Comparison of ENCODE assay signal across 9 mouse cellular contexts in the genomic region with DNA sequence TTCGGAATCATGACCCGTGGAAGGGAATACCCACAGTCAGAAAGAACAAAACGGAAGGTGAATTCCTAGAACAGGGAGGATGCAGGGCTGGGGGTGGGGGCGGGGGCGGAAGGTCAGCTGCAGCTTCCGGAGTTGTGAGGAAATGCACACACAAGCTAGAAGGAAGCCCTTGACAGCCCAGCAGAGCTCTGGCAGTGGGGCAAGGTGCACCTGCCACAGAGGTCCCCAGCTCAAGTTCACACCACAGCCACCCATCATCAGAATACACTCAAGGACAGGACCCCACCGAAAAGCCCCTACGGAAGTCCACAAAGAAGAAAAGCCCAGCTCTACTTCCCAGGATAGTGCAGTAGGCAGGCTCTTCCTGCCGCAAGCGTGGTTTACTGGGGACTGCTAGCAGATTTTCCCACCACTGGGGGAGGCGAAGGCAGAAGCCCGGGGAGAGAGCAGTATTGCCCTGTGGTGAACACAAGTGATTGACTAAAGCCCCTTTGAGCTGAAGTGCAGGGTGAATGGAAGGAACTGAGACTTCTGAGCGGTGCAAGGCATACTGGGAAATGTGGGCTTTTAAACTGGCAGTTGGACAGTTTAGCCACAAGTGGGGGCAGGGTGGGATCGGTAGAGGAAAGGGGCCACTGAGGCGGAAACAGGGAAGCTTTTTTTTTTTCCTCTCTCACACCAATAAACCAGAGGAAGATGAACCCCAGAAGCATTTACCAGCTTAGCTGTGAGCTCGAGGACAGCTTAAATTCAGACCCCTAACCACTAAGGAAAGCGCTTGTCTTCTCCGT. TPM values are rescaled to one million over a fixed set of nuclear protein-coding genes. Genes with fewer than 3 reads are reported as not detected.
A peak's percentile ranks its signal among the peaks of the same experiment; 100 is the strongest.
DNase-seq lines count a peak whose midpoint lies in the region; TF ChIP-seq lines count a peak whose summit lies in the region.
"Had no signal": no experiment of that assay in that cellular context is flagged by ENCODE, and none has a peak within 500 bp of the region (broad histone marks: within the 10 kb centered on the region; RNA-seq: fewer than 3 reads in every experiment).

No protein-coding gene starts in this region.

- TF ChIP-seq POLR2A in lung, adult 2 months (IDR thresholded peaks at IDR 0.05; ENCODE audit: borderline replicate concordance, extremely low read depth, low read depth, low read length): peak; percentile 37; the same call in 1 of the 2 replicates
- TF ChIP-seq POLR2A in spleen, adult 2 months (IDR thresholded peaks at IDR 0.05; ENCODE audit: low read depth, low read length): peak; percentile 76

- 33% methylated on average over 18 of the region's 18 CpGs for WGBS in lung, adult 2 months
- WGBS in spleen, adult 2 months: 5% methylated on average over 18 of the region's 18 CpGs

- H3K4me1 ChIP-seq in lung, adult 2 months (ENCODE audit: control insufficient read depth, insufficient read depth, low read length): no peaks in the 10 kb centered on the region; the same call in 1 of the 2 replicates
- H3K4me1 ChIP-seq in spleen, adult 2 months (ENCODE audit: control insufficient read depth, insufficient read depth, insufficient read length): peaks cover 14% of the 10 kb centered on the region

- intact Hi-C loops in heart, postnatal 10 days (cut with DNase I): no loop called here

- no peak for TF ChIP-seq CTCF in lung, adult 2 months (IDR thresholded peaks at IDR 0.05; ENCODE audit: insufficient read depth, low read length)
- TF ChIP-seq CTCF in spleen, adult 2 months (IDR thresholded peaks at IDR 0.05; ENCODE audit: extremely low read depth, insufficient read depth, insufficient read length, insufficient replicate concordance): no peak

- peak; percentile 97 for DNase-seq in heart, adult 11 months
- DNase-seq in heart, postnatal 4 days: no peak
- DNase-seq in ZHBTc4 (ENCODE audit: low read depth, low spot score): peak; percentile 57
- DNase-seq in heart, postnatal 10 days: peak; percentile 37 to 43
- peak; percentile 27 for DNase-seq in lung, adult 2 months
- DNase-seq in spleen, adult 2 months (ENCODE audit: low read depth in 1 of 2, low spot score in 2 of 2): peak in 1 of 2 experiments; percentile 63
- no peak for DNase-seq in MN1 (ENCODE audit: low spot score)
- no peak for DNase-seq in adrenal gland, postnatal 4 days (ENCODE audit: low spot score in 2 of 2)

- peak overlapping the region; percentile 2 for H3K4me3 ChIP-seq in lung, adult 2 months (replicated peaks; ENCODE audit: extremely low read depth, low read depth, low read length)
- H3K4me3 ChIP-seq in spleen, adult 2 months (ENCODE audit: extremely low read depth, insufficient read depth, insufficient read length): peak overlapping the region; percentile 38

- H3K27ac ChIP-seq in spleen, adult 2 months (ENCODE audit: insufficient read depth, low read length): peak overlapping the region; percentile 94

- H3K36me3 ChIP-seq in spleen, adult 2 months (ENCODE audit: control insufficient read depth, insufficient read depth, low read length): no peaks in the 10 kb centered on the region

- no peaks in the 10 kb centered on the region for H3K27me3 ChIP-seq in spleen, adult 2 months (ENCODE audit: control insufficient read depth, insufficient read depth, low read length)

RNA-seq across cellular contexts. Expression of gene Bex6, which starts 2.5 kb away (rescaled TPM):
- not detected for total RNA-seq in heart, postnatal 4 days (2021)
- not detected for total RNA-seq in heart, postnatal 10 days (2021)
- polyA plus RNA-seq in lung, adult 2 months (2012; rRNA removed): not detected in 2 replicates
- polyA plus RNA-seq in spleen, adult 2 months (2012; rRNA removed): 0.85 and 1.5 TPM in 2 replicates
- total RNA-seq in adrenal gland, postnatal 4 days (2021): not detected
- polyA plus RNA-seq: neural tube, embryonic 14.5 days had no signal

RNA-seq across cellular contexts. Expression of gene Nrros, which starts 11.7 kb away (rescaled TPM):
- 1 to 10 TPM; 6.0 to 6.7 TPM for total RNA-seq in heart, postnatal 4 days (2021)
- total RNA-seq in heart, postnatal 10 days (2021): 1 to 10 TPM; 5.7 to 6.8 TPM
- 40.6 and 40.9 TPM in 2 replicates for polyA plus RNA-seq in lung, adult 2 months (2012; rRNA removed)
- polyA plus RNA-seq in spleen, adult 2 months (2012; rRNA removed): 105 and 133 TPM in 2 replicates
- 10 to 100 TPM; 12.3 to 13.7 TPM for total RNA-seq in adrenal gland, postnatal 4 days (2021)

Comparison
In these comparisons a context has a peak if more than half of its experiments do, and no peak if none do; other contexts are left out.
1. DNase-seq: peak in heart, adult 11 months (single experiment), ZHBTc4 (single experiment), heart, postnatal 10 days (2 of 2) and lung, adult 2 months (single experiment); none in heart, postnatal 4 days (single experiment), MN1 (single experiment) and adrenal gland, postnatal 4 days (0 of 2).